Mouse (Mus musculus) embryonic facial prominence, embryonic 13.5 days (tissue): ENCODE data around the gene Mif. TPM values are rescaled to one million over a fixed set of nuclear protein-coding genes. Genes with fewer than 3 reads are reported as not detected.
"Not testable (repeated sequence)": the region's sequence is repeated elsewhere in the genome, so short reads cannot be mapped to it uniquely, and the experiment has no call there.

ENCODE experiments used
- ATAC-seq: fragments of 200-750 bp; cut with Nextera tagmentation; 2 replicates; pipeline ENCODE4 v1.8.0; 2017; ENCODE audit warnings: low read depth; ENCODE audit not compliant: insufficient number of reproducible peaks, insufficient read depth, low FRiP score, low TSS enrichment
- H3K27ac ChIP-seq: fragments of 300-500 bp; sonication (generic); 2 replicates; pipeline ENCODE4 v1.5.1; 2015; ENCODE audit warnings: moderate library complexity, mild to moderate bottlenecking, inconsistent platforms
- H3K27me3 ChIP-seq: fragments of 300-500 bp; sonication (generic); 2 replicates; pipeline ENCODE4 v1.6.1; 2015; ENCODE audit warnings: mild to moderate bottlenecking, inconsistent platforms
- H3K36me3 ChIP-seq: fragments of 300-500 bp; sonication (generic); 2 replicates; pipeline ENCODE4 v1.6.1; 2015; ENCODE audit warnings: mild to moderate bottlenecking, inconsistent platforms
- H3K4me1 ChIP-seq: fragments of 300-500 bp; sonication (generic); 2 replicates; pipeline ENCODE4 v1.6.1; 2015; ENCODE audit warnings: inconsistent platforms
- H3K4me2 ChIP-seq: fragments of 300-500 bp; sonication (generic); 2 replicates; pipeline ENCODE4 v1.6.1; 2015; ENCODE audit warnings: moderate library complexity, mild to moderate bottlenecking, inconsistent platforms
- H3K4me3 ChIP-seq: fragments of 300-500 bp; sonication (generic); 2 replicates; pipeline ENCODE4 v1.5.1; 2015; ENCODE audit warnings: mild to moderate bottlenecking, inconsistent platforms
- H3K9ac ChIP-seq: fragments of 300-500 bp; sonication (generic); 2 replicates; pipeline ENCODE4 v1.6.1; 2015; ENCODE audit warnings: mild to moderate bottlenecking, inconsistent platforms
- H3K9me3 ChIP-seq: fragments of 300-500 bp; sonication (generic); 2 replicates; pipeline ENCODE4 v1.6.1; 2016; ENCODE audit warnings: inconsistent platforms
- whole genome bisulfite sequencing: fragments of 180-500 bp; shearing (Covaris S2); methylation state at CpG from one replicate; pipeline ENCODE4 v1.1.7; 2015; ENCODE audit warnings: mixed read lengths; 5-methylcytosine and 5-hydroxymethylcytosine counted together
- polyA plus RNA-seq: library from polyadenylated mRNA; unstranded; fragments of >200 nt; fragmentation: Nextera tagmentation; extraction: Ambion mirVana; gene quantifications from 2 replicates; pipeline ENCODE4 v1.2.1, GENCODE M21; 2015

The Mif gene
- polyA plus RNA-seq, 1 experiment from 2014 or later, result 1,727 TPM

GRCm38 (mm10) chr10:75852539-75853125 is 7.4 kb downstream of the Mif start:
- no peaks in the 10 kb centered on the region for H3K27me3 ChIP-seq
- no peaks in the 10 kb centered on the region for H3K9me3 ChIP-seq
- no peak overlapping the region for H3K9ac ChIP-seq
- ATAC-seq, result no peak
- H3K4me1 ChIP-seq, result peaks cover 16% of the 10 kb centered on the region
- no peak overlapping the region for H3K4me3 ChIP-seq
- H3K27ac ChIP-seq, result no peak overlapping the region
- H3K4me2 ChIP-seq, result no peak overlapping the region
- WGBS, result 94% methylated on average over 12 of the region's 12 CpGs
- H3K36me3 ChIP-seq, result peaks cover 10% of the 10 kb centered on the region

GRCm38 (mm10) chr10:75851681-75852080 is 8.4 kb downstream of the Mif start:
- Histone ChIP-seq H3K4me2 (0 out of 2 replicates have a peak overlapping the region, but pooled peaks have one; percentile 22), H3K9me3 (no peaks in the 10 kb centered on the region), H3K27me3 (no peaks in the 10 kb centered on the region), H3K27ac (peak overlapping the region; percentile 62), H3K9ac (no peak overlapping the region), H3K36me3 (peaks cover under 1% of the 10 kb centered on the region; the same call in 1 of the 2 replicates), H3K4me3 (no peak overlapping the region), H3K4me1 (peaks cover 14% of the 10 kb centered on the region)
- no peak for ATAC-seq
- 37% methylated on average over 3 of the region's 3 CpGs for WGBS

GRCm38 (mm10) chr10:75851076-75851475 is 9.0 kb downstream of the Mif start:
- Histone ChIP-seq H3K4me1 (peaks cover 14% of the 10 kb centered on the region), H3K27ac (peak overlapping the region; percentile 62), H3K9ac (no peak overlapping the region), H3K9me3 (no peaks in the 10 kb centered on the region), H3K4me3 (no peak overlapping the region), H3K27me3 (no peaks in the 10 kb centered on the region), H3K4me2 (peak overlapping the region; percentile 22; the same call in 1 of the 2 replicates), H3K36me3 (no peaks in the 10 kb centered on the region)
- no peak for ATAC-seq
- 6% methylated on average over 6 of the region's 6 CpGs for WGBS

- no peak for ATAC-seq
- H3K4me2 ChIP-seq, result no peak overlapping the region
- no peaks in the 10 kb centered on the region for H3K9me3 ChIP-seq
- H3K27me3 ChIP-seq, result no peaks in the 10 kb centered on the region
- no peak overlapping the region for H3K27ac ChIP-seq
- H3K36me3 ChIP-seq, result no peaks in the 10 kb centered on the region
- WGBS, result 26% methylated on average over 3 of the region's 3 CpGs
- H3K4me1 ChIP-seq, result peaks cover 14% of the 10 kb centered on the region
- no peak overlapping the region for H3K4me3 ChIP-seq
- H3K9ac ChIP-seq, result no peak overlapping the region
These were observed 11.7 kb downstream of the Mif start for GRCm38 (mm10) chr10:75848382-75848781.

- Histone ChIP-seq H3K9me3 (no peaks in the 10 kb centered on the region), H3K36me3 (no peaks in the 10 kb centered on the region), H3K4me2 (no peak overlapping the region), H3K27ac (no peak overlapping the region), H3K4me3 (no peak overlapping the region), H3K4me1 (no peaks in the 10 kb centered on the region), H3K27me3 (no peaks in the 10 kb centered on the region), H3K9ac (no peak overlapping the region)
- 73% methylated on average over 6 of the region's 6 CpGs for WGBS
- no peak for ATAC-seq
These were observed 14.6 kb downstream of the Mif start for GRCm38 (mm10) chr10:75845306-75845930.

- no peaks in the 10 kb centered on the region for H3K4me1 ChIP-seq
- WGBS, result 75% methylated on average over 1 of the region's 1 CpGs
- no peaks in the 10 kb centered on the region for H3K27me3 ChIP-seq
- H3K4me3 ChIP-seq, result no peak overlapping the region
- no peak overlapping the region for H3K27ac ChIP-seq
- no peaks in the 10 kb centered on the region for H3K9me3 ChIP-seq
- H3K36me3 ChIP-seq, result no peaks in the 10 kb centered on the region
- ATAC-seq, result no peak
- H3K9ac ChIP-seq, result no peak overlapping the region
- H3K4me2 ChIP-seq, result no peak overlapping the region
These were observed 15.2 kb downstream of the Mif start for GRCm38 (mm10) chr10:75844800-75845199.

- ATAC-seq, H3K4me2 ChIP-seq, H3K9me3 ChIP-seq, H3K27ac ChIP-seq, H3K4me1 ChIP-seq, H3K36me3 ChIP-seq, H3K27me3 ChIP-seq, H3K9ac ChIP-seq, H3K4me3 ChIP-seq: not testable (repeated sequence)
- WGBS, result 83% methylated on average over 6 of the region's 6 CpGs
These were observed 16.1 kb downstream of the Mif start for GRCm38 (mm10) chr10:75843898-75844297.

- Histone ChIP-seq H3K9me3 (no peaks in the 10 kb centered on the region), H3K9ac (no peak overlapping the region), H3K27me3 (peaks cover 6% of the 10 kb centered on the region; the same call in 1 of the 2 replicates), H3K36me3 (no peaks in the 10 kb centered on the region), H3K27ac (no peak overlapping the region), H3K4me2 (no peak overlapping the region), H3K4me1 (peaks cover 41% of the 10 kb centered on the region), H3K4me3 (no peak overlapping the region)
- 85% methylated on average over 10 of the region's 10 CpGs for WGBS
- no peak for ATAC-seq
These were observed 20.9 kb downstream of the Mif start for GRCm38 (mm10) chr10:75839092-75839491.

GRCm38 (mm10) chr10:75837248-75837759 is 22.7 kb downstream of the Mif start, which contains the start of gene Gstt2:
Gstt2 (minus strand) TSS chr10:75837424.
- Histone ChIP-seq H3K27me3 (peaks cover 19% of the 10 kb centered on the region; the same call in 1 of the 2 replicates), H3K4me2 (peak within 1 kb of the TSS; percentile 63), H3K9ac (peak within 1 kb of the TSS; percentile 72), H3K9me3 (no peaks in the 10 kb centered on the region), H3K27ac (peak within 1 kb of the TSS; percentile 90), H3K4me3 (peak within 1 kb of the TSS; percentile 50), H3K4me1 (peaks cover 49% of the 10 kb centered on the region), H3K36me3 (no peaks in the 10 kb centered on the region)
- WGBS, result under 1% methylated on average over 21 of the region's 21 CpGs
- peak; percentile 87 for ATAC-seq

- peak overlapping the region; percentile 75 for H3K4me2 ChIP-seq
- 23% methylated on average over 9 of the region's 10 CpGs for WGBS
These were observed 24.1 kb downstream of the Mif start for GRCm38 (mm10) chr10:75835761-75836531.

GRCm38 (mm10) chr10:75835307-75835706 is 24.7 kb downstream of the Mif start:
- no peak for ATAC-seq

More at GRCm38 (mm10) chr10:75835761-75836531, 24.1 kb downstream of the Mif start:
- Histone ChIP-seq H3K27me3 (peaks cover 19% of the 10 kb centered on the region; the same call in 1 of the 2 replicates), H3K9ac (no peak overlapping the region), H3K4me1 (peaks cover 49% of the 10 kb centered on the region), H3K36me3 (no peaks in the 10 kb centered on the region), H3K4me3 (peak overlapping the region; percentile 44), H3K27ac (0 out of 2 replicates have a peak overlapping the region, but pooled peaks have one; percentile 90), H3K9me3 (no peaks in the 10 kb centered on the region)
- no peak for ATAC-seq

More at GRCm38 (mm10) chr10:75835307-75835706, 24.7 kb downstream of the Mif start:
- Histone ChIP-seq H3K9ac (0 out of 2 replicates have a peak overlapping the region, but pooled peaks have one; percentile 32), H3K9me3 (no peaks in the 10 kb centered on the region), H3K4me3 (peak overlapping the region; percentile 44), H3K27ac (no peak overlapping the region), H3K4me1 (peaks cover 49% of the 10 kb centered on the region), H3K36me3 (no peaks in the 10 kb centered on the region), H3K27me3 (peaks cover 19% of the 10 kb centered on the region; the same call in 1 of the 2 replicates), H3K4me2 (peak overlapping the region; percentile 75)
- 1% methylated on average over 10 of the region's 10 CpGs for WGBS
